Mouse (Mus musculus) lung, embryonic 16.5 days (tissue): Measurements from ENCODE around the gene Atp8b2. TPM values are rescaled to one million over a fixed set of nuclear protein-coding genes. Genes with fewer than 3 reads are reported as not detected.

Source experiments
- ATAC-seq: fragments of 200-750 bp; cut with Nextera tagmentation; 2 replicates; pipeline ENCODE4 v1.8.0; 2017; ENCODE audit warnings: low read depth, mild to moderate bottlenecking, moderate library complexity
- H3K27ac ChIP-seq: fragments of 300-500 bp; sonication (generic); 2 replicates; pipeline ENCODE4 v1.5.1; 2014; ENCODE audit warnings: mild to moderate bottlenecking, control low read depth, low read length
- H3K27me3 ChIP-seq: fragments of 300-500 bp; sonication (generic); 2 replicates; pipeline ENCODE4 v1.6.1; 2014; ENCODE audit warnings: low read depth, low read length, mixed read lengths; ENCODE audit not compliant: control insufficient read depth, insufficient read depth
- H3K36me3 ChIP-seq: fragments of 300-500 bp; sonication (generic); 2 replicates; pipeline ENCODE4 v1.6.1; 2014; ENCODE audit warnings: low read length; ENCODE audit not compliant: control insufficient read depth, insufficient read depth
- H3K4me1 ChIP-seq: fragments of 300-500 bp; sonication (generic); replicated peaks from 2 replicates; pipeline ENCODE4 v1.6.1; 2014; ENCODE audit warnings: low read length, mixed read lengths; ENCODE audit not compliant: control insufficient read depth, insufficient read depth
- H3K4me2 ChIP-seq: fragments of 300-500 bp; sonication (generic); 2 replicates; pipeline ENCODE4 v1.6.1; 2014; ENCODE audit warnings: low read depth, low read length, control low read depth
- H3K4me3 ChIP-seq: fragments of 300-500 bp; sonication (generic); 2 replicates; pipeline ENCODE4 v1.5.1; 2014; ENCODE audit warnings: mild to moderate bottlenecking, low read length, control low read depth
- H3K9ac ChIP-seq: fragments of 300-500 bp; sonication (generic); 2 replicates; pipeline ENCODE4 v1.6.1; 2014; ENCODE audit warnings: low read length, control low read depth
- H3K9me3 ChIP-seq: fragments of 300-500 bp; sonication (generic); 2 replicates; pipeline ENCODE4 v1.6.1; 2016; ENCODE audit warnings: low read length; ENCODE audit not compliant: control insufficient read depth
- WGBS: fragments of 180-500 bp; shearing (Covaris S2); extraction: QIAGEN DNeasy Blood & Tissue Kit; methylation state at CpG from one replicate; pipeline ENCODE4 v1.1.7; 2014; 5-methylcytosine and 5-hydroxymethylcytosine counted together
- polyA plus RNA-seq: library from polyadenylated mRNA; unstranded; fragments of >200 nt; fragmentation: Nextera tagmentation; extraction: Ambion mirVana; gene quantifications from 2 replicates; pipeline ENCODE4 v1.2.1, GENCODE M21; 2015

Gene Atp8b2
- polyA plus RNA-seq, 1 experiment from 2014 or later = 14.8 TPM

DNA sequence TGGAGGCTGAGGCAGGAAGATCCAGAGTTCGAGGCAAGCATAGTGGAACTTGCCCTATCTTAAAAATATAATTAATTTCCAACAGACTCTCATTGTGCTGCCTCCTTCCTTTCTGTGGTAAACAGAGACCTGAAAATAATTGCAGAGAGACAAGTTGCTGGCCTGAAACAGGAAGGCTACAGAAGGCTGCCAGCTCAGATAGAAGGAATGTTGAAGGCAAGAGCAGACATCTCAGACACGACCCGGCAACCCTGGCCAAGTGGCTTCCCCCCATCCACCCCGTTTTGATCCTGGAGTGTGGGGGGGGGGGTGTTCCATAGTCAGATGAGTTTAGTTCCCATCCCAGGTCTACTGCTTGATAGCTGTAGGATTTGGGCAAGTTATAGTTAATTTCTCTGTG is 48.6 kb downstream of the Atp8b2 start:
- H3K27ac ChIP-seq = no peak overlapping the region
- no peaks in the 10 kb centered on the region for H3K36me3 ChIP-seq
- WGBS = 41% methylated on average over 4 of the region's 4 CpGs
- peaks cover 8% of the 10 kb centered on the region for H3K4me1 ChIP-seq
- H3K9me3 ChIP-seq = no peaks in the 10 kb centered on the region
- H3K4me3 ChIP-seq = no peak overlapping the region
- no peak overlapping the region for H3K9ac ChIP-seq
- no peak for ATAC-seq
- H3K27me3 ChIP-seq = peaks cover 8% of the 10 kb centered on the region; the same call in 1 of the 2 replicates
- H3K4me2 ChIP-seq = no peak overlapping the region

DNA sequence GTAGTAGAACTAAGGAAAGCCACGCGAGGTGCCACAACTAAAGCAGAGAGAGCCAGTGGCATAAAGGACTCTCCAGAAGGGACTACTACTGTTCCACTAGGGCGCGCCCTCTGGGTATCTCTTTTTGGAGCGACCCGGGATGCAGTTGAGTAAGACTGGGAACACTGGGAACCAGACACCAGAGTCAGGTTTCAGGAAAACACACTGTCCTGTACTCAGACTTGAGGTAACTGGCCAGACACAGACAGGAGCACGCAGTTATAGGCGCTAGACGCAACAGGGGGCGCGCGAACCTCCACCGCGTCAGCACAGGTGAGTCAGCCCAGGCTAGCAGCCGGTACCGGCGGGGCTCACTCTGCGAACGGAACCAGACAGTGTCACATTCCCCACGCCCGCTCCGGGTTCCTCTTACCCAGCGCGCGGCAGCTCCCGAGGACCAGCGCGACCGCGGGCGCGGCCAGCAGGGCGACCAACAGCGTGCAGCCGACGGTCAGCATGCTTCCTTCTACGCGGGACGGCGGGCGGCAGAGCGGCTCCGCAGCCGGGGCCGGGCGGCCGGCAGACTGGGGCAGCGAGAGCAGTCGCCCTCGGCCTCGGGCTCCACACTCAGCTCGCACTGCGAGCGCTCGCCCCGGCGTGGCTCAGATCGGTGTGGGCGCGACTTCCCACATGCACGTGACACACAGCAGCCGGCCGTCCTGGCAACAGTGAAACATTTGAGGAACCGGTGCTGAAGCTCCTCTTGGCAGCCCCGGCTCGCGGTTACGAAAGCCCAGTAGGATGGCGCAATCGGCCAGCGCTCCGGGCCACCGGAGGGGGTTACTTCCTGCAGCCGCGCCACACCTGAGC is 50.5 kb downstream of the Atp8b2 start, which contains the start of gene Il6ra:
Il6ra (minus strand) TSS at position 654 of the 849 bp plus-strand sequence.
- 2% methylated on average over 74 of the region's 75 CpGs for WGBS
- Histone ChIP-seq H3K27ac (peak within 1 kb of the TSS; percentile 65), H3K4me2 (peak within 1 kb of the TSS; percentile 98)

DNA sequence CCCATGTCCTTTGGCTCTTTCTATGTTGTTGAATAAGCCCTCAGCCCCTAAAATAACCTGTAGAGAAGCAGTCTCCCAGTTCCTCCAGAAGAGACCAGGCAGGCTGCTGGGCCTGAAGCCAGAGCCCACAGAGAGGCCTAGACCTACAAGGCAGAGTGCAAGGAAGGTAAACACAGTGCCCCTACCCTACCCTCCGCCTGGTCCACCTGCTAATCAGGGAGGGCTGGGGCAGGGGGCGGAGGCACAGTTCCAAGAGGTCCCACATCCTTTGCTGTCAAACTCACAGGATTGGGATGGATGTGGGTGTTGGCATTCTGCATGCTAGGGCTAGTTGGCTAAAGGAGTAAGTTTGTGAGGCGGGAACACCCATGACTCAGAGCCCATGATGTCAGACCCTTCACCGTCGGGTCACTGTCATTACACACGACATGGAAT is 51.2 kb downstream of the Atp8b2 start:
- H3K9me3 ChIP-seq = no peaks in the 10 kb centered on the region
- peak overlapping the region; percentile 60 for H3K4me3 ChIP-seq
- H3K36me3 ChIP-seq = no peaks in the 10 kb centered on the region
- H3K4me1 ChIP-seq = peaks cover 10% of the 10 kb centered on the region
- H3K27ac ChIP-seq = no peak overlapping the region
- H3K9ac ChIP-seq = peak overlapping the region; percentile 70; the same call in 1 of the 2 replicates
- H3K27me3 ChIP-seq = peaks cover 8% of the 10 kb centered on the region; the same call in 1 of the 2 replicates
- peak; percentile 15; the same call in 1 of the 2 replicates for ATAC-seq
- 35% methylated on average over 6 of the region's 6 CpGs for WGBS
- peak overlapping the region; percentile 98 for H3K4me2 ChIP-seq

More for the DNA sequence above, 50.5 kb downstream of the Atp8b2 start, which contains the start of gene Il6ra:
- H3K9ac ChIP-seq = peak within 1 kb of the TSS; percentile 70
- peaks cover 10% of the 10 kb centered on the region for H3K4me1 ChIP-seq
- no peaks in the 10 kb centered on the region for H3K36me3 ChIP-seq
- ATAC-seq = peak; percentile 91
- no peaks in the 10 kb centered on the region for H3K9me3 ChIP-seq
- peaks cover 8% of the 10 kb centered on the region; the same call in 1 of the 2 replicates for H3K27me3 ChIP-seq
- peak within 1 kb of the TSS; percentile 60 for H3K4me3 ChIP-seq

DNA sequence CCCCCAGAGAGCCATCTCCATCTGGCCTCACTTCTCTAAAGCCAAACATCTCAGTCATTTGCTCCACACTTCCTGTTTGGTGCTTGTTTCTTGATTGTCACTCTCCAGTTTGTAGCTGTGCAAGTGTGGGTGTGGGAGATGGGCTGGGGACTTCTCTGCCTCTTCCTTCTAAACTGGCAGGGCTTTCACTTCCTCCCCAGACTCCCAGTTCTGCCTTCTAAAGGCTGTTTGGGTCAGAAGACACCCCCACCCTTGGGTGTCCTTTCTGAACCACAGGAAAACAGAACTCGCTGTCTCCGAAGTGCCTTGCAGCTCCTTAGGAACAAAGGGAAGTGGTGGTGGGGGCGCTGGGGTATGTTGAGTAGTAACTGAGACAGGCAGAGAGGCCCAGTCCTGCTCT is 52.1 kb downstream of the Atp8b2 start:
- Histone ChIP-seq H3K9me3 (no peaks in the 10 kb centered on the region), H3K9ac (no peak overlapping the region), H3K27me3 (peaks cover 8% of the 10 kb centered on the region; the same call in 1 of the 2 replicates), H3K36me3 (no peaks in the 10 kb centered on the region), H3K4me1 (peaks cover 10% of the 10 kb centered on the region), H3K27ac (no peak overlapping the region), H3K4me2 (no peak overlapping the region), H3K4me3 (no peak overlapping the region)
- 75% methylated on average over 3 of the region's 3 CpGs for WGBS
- ATAC-seq = no peak

DNA sequence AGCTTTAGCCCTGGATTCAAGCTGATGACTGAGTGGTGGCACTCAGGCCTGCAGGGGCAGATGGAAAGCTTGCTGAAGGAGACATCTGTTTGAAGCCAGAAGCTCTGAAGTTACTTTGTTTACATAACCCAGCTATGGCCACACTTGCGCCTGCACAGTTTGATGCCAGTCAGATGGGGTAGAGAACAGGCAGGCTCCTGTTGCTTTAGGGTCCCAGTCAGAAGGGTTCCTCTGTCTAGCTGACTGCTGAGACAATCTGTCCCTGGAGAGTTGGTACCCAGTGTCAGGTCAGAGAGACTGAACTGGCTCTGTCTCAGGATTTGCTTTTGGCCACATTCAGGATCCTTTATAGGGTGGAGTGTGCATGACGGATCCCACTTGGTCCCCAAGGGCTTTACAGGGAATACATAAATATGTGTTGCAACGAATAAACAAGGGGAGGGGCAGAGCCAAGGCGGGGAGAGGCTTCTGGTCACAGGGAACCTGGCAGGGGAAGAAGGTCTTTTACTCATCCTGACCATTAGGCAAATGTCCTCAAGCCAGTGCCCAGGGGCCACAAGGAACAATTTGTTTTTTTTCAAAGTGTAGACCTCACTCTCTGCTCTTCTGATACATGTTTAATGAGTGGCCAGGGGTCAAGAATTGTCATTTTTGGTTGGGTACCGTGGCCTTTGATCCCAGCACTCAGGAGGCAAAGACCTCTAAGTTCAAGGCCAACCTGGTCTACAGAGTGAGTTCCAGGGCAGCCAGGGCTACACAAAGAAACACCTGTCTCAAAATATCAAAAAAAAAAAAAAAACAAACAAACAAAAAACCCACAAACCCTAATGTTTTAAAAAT is 53.4 kb downstream of the Atp8b2 start:
- Histone ChIP-seq H3K4me2 (0 out of 2 replicates have a peak overlapping the region, but pooled peaks have one; percentile 9), H3K27me3 (peaks cover 8% of the 10 kb centered on the region; the same call in 1 of the 2 replicates), H3K9me3 (no peaks in the 10 kb centered on the region), H3K27ac (peak overlapping the region; percentile 72), H3K4me1 (peaks cover 17% of the 10 kb centered on the region), H3K4me3 (no peak overlapping the region), H3K36me3 (no peaks in the 10 kb centered on the region), H3K9ac (no peak overlapping the region)
- ATAC-seq = peak; percentile 64
- 40% methylated on average over 5 of the region's 5 CpGs for WGBS

DNA sequence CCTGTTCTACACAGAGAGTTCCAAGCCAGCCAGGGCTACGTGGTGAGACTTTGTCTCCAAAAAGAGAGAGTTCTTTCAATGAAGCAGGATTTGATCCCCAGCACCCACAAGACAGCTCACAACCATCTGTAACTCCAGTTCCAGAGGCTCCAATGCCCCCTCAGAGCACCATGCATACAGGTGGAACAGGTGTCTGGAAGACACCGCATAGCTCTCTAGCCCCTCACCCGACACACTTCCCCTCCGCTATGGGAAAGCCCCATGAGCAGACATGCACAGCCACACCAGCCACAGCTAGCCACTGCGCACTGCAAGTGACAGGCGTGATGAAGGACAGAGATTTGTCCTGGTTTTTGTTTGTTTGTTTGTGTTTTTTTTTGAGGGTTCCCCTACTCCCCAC is 54.5 kb downstream of the Atp8b2 start:
- Histone ChIP-seq H3K27ac (no peak overlapping the region), H3K36me3 (no peaks in the 10 kb centered on the region), H3K27me3 (peaks cover under 1% of the 10 kb centered on the region; the same call in 1 of the 2 replicates), H3K4me3 (no peak overlapping the region), H3K9ac (no peak overlapping the region), H3K4me2 (no peak overlapping the region), H3K9me3 (no peaks in the 10 kb centered on the region), H3K4me1 (peaks cover 17% of the 10 kb centered on the region)
- WGBS = 65% methylated on average over 6 of the region's 6 CpGs
- ATAC-seq = no peak

DNA sequence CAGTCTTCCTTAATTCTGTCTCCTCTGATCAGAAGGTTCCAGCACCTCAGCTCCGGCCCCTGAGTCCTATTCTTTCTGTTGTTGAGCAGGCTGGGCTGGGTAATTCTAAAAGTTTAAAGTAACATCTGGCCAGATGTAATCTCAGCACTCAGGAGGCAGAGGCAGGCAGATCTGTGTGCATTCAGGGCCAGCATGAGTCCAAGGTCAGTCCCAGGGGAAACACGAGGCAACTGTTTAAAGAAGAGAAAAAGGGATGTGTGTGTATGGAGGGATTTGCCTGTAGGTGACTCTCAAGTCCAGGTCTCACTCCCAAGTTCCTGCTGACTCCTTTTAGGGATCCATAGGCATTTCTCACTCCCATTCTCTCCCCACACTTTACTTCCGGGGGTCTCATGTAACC is 55.5 kb downstream of the Atp8b2 start:
- H3K4me1 ChIP-seq = peaks cover 17% of the 10 kb centered on the region
- H3K36me3 ChIP-seq = no peaks in the 10 kb centered on the region
- no peaks in the 10 kb centered on the region for H3K27me3 ChIP-seq
- no peak overlapping the region for H3K4me3 ChIP-seq
- H3K4me2 ChIP-seq = no peak overlapping the region
- no peak overlapping the region for H3K9ac ChIP-seq
- WGBS = 74% methylated on average over 3 of the region's 3 CpGs
- H3K9me3 ChIP-seq = no peaks in the 10 kb centered on the region
- no peak for ATAC-seq
- no peak overlapping the region for H3K27ac ChIP-seq

DNA sequence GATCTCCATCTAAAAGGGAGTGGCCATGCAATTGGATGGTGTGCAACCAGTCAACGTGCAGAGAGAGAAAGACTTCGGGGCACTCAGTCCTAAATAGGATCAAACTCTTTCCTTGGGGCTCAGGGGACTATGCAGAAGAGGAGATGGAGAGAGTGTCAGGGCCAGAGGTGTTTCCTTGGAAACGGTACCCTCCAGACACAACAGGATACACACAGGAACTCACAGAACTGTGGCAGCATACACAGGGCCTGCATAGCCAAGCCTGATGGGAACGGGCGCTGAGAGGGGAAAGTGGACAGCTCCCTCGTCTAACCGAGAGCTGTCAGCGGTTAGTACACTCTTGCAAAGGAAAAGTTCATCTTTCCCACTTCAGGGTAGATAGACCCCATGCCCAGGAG is 63.8 kb downstream of the Atp8b2 start:
- no peak overlapping the region for H3K4me3 ChIP-seq
- peaks cover 14% of the 10 kb centered on the region for H3K4me1 ChIP-seq
- H3K9ac ChIP-seq = no peak overlapping the region
- no peaks in the 10 kb centered on the region for H3K9me3 ChIP-seq
- peak overlapping the region; percentile 81 for H3K27ac ChIP-seq
- whole genome bisulfite sequencing = 55% methylated on average over 8 of the region's 8 CpGs
- no peak overlapping the region for H3K4me2 ChIP-seq
- no peaks in the 10 kb centered on the region for H3K27me3 ChIP-seq
- ATAC-seq = peak; percentile 13; the same call in 1 of the 2 replicates
- H3K36me3 ChIP-seq = no peaks in the 10 kb centered on the region
